Comparison of ENCODE assay signal across 8 mouse cellular contexts in the genomic region with DNA sequence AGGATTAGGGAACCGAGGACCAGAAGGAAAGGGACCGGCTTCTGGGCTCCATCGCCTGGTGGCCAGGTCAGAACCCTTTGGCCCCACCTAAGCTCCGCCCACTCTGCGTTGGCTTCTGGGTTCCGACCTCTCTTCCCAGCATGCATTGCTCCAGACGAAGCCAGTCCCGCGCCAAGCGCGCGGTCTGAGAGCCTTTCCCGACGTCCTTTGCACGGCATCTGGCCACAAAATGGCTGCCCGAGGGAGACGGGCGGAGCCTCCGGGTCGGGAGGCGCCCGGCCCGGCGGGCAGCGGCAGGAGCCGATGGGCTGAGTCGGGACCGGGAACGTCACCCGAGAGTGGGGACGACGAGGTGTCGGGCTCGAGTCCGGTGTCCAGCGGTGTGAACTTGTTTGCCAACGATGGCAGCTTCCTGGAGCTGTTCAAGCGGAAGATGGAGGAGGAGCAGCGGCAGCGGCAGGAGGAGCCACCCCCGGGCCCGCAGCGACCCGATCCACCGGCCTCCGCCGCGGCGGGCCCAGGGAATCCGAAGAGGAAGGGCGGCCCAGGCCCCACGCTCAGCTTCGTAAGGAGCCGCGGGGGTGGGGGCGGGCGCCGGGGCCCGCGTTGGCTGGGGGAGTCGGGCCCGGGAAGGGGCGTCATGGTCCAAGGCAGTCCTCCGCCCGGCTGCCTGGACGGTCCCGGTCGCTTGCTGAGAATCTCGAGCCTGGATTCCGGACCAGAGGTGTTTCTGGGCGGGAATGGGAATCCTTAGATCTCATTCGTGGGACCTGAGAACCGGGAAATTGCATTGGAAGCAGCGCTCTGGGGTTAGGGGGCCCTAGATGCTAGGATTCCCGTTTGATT. TPM values are rescaled to one million over a fixed set of nuclear protein-coding genes. Genes with fewer than 3 reads are reported as not detected.
DNase-seq lines count a peak whose midpoint lies in the region; ATAC-seq and TF ChIP-seq lines count a peak whose summit lies in the region.

Gene Trir, plus strand, starts transcription at position 154 of the 846 bp plus-strand sequence.

- peak within 1 kb of the TSS; percentile 100 for H3K9ac ChIP-seq in embryonic facial prominence, embryonic 15.5 days
- H3K9ac ChIP-seq in kidney, embryonic 14.5 days (ENCODE audit: low read depth, low read length), result peak within 1 kb of the TSS; percentile 100
- H3K9ac ChIP-seq in limb, embryonic 15.5 days, result peak within 1 kb of the TSS; percentile 97

- H3K27ac ChIP-seq in bone marrow, adult 2 months (ENCODE audit: control insufficient read depth, insufficient read depth, low read depth, low read length, poor library complexity), result peak within 1 kb of the TSS; percentile 98
- peak within 1 kb of the TSS; percentile 92 for H3K27ac ChIP-seq in embryonic facial prominence, embryonic 15.5 days (replicated peaks)
- H3K27ac ChIP-seq in kidney, embryonic 14.5 days (ENCODE audit: low read depth, low read length), result peak within 1 kb of the TSS; percentile 95
- H3K27ac ChIP-seq in limb, embryonic 15.5 days, result peak within 1 kb of the TSS; percentile 92

- H3K9me3 ChIP-seq in embryonic facial prominence, embryonic 15.5 days (replicated peaks), result no peaks in the 10 kb centered on the region
- no peaks in the 10 kb centered on the region for H3K9me3 ChIP-seq in kidney, embryonic 14.5 days (ENCODE audit: control insufficient read depth, low read length)
- no peaks in the 10 kb centered on the region for H3K9me3 ChIP-seq in limb, embryonic 15.5 days

- H3K4me1 ChIP-seq in bone marrow, adult 2 months (ENCODE audit: control insufficient read depth, insufficient read depth, low read length), result peaks cover 4% of the 10 kb centered on the region
- peaks cover 36% of the 10 kb centered on the region for H3K4me1 ChIP-seq in embryonic facial prominence, embryonic 15.5 days
- peaks cover 24% of the 10 kb centered on the region for H3K4me1 ChIP-seq in kidney, embryonic 14.5 days (ENCODE audit: control insufficient read depth, insufficient read depth, low read length)
- peaks cover 38% of the 10 kb centered on the region for H3K4me1 ChIP-seq in limb, embryonic 15.5 days

- peak; percentile 99 for TF ChIP-seq POLR2A in bone marrow, adult 2 months (IDR thresholded peaks at IDR 0.05; ENCODE audit: borderline replicate concordance, control insufficient read depth, low read depth, low read length)

- WGBS in bone marrow, adult 2 months, result under 1% methylated on average over 75 of the region's 75 CpGs
- WGBS in embryonic facial prominence, embryonic 15.5 days, result under 1% methylated on average over 73 of the region's 75 CpGs
- WGBS in kidney, embryonic 14.5 days, result under 1% methylated on average over 75 of the region's 75 CpGs
- under 1% methylated on average over 62 of the region's 75 CpGs for WGBS in limb, embryonic 15.5 days

- H3K27me3 ChIP-seq in embryonic facial prominence, embryonic 15.5 days, result no peaks in the 10 kb centered on the region
- H3K27me3 ChIP-seq in kidney, embryonic 14.5 days (ENCODE audit: control insufficient read depth, insufficient read depth, low read length), result no peaks in the 10 kb centered on the region
- H3K27me3 ChIP-seq in limb, embryonic 15.5 days, result no peaks in the 10 kb centered on the region

- peak within 1 kb of the TSS; percentile 88 for H3K4me2 ChIP-seq in embryonic facial prominence, embryonic 15.5 days (replicated peaks)
- peak within 1 kb of the TSS; percentile 94 for H3K4me2 ChIP-seq in kidney, embryonic 14.5 days (replicated peaks; ENCODE audit: low read depth, low read length)
- H3K4me2 ChIP-seq in limb, embryonic 15.5 days, result peak within 1 kb of the TSS; percentile 88

- peak; percentile 86 for ATAC-seq in embryonic facial prominence, embryonic 15.5 days (ENCODE audit: insufficient number of reproducible peaks, low FRiP score, low TSS enrichment, low read depth)
- peak; percentile 85 for ATAC-seq in kidney, embryonic 14.5 days (ENCODE audit: low FRiP score, low TSS enrichment)
- ATAC-seq in limb, embryonic 15.5 days (ENCODE audit: insufficient number of reproducible peaks, low FRiP score, low TSS enrichment, low read depth), result peak; percentile 79

- H3K36me3 ChIP-seq in embryonic facial prominence, embryonic 15.5 days, result peaks cover 46% of the 10 kb centered on the region
- H3K36me3 ChIP-seq in kidney, embryonic 14.5 days (ENCODE audit: control insufficient read depth, insufficient read depth, low read length), result peaks cover 46% of the 10 kb centered on the region
- H3K36me3 ChIP-seq in limb, embryonic 15.5 days, result peaks cover 50% of the 10 kb centered on the region

- TF ChIP-seq CTCF in bone marrow, adult 2 months (IDR thresholded peaks at IDR 0.05; ENCODE audit: control insufficient read depth, insufficient read depth, low read length), result peak; percentile 24; the same call in 1 of the 2 replicates

- DNase-seq in 416B (ENCODE audit: low read depth), result peak; percentile 97
- DNase-seq in heart, adult 9 months (ENCODE audit: low spot score in 2 of 2), result peak; percentile 97 to 98
- DNase-seq in monocyte, adult 2 months (ENCODE audit: low read depth in 1 of 2, low spot score in 2 of 2), result peak; percentile 91 to 96
- DNase-seq in spleen, postnatal 36 days (ENCODE audit: low spot score in 2 of 2), result peak; percentile 97 to 98

- peak within 1 kb of the TSS; percentile 97 for H3K4me3 ChIP-seq in bone marrow, adult 2 months (replicated peaks; ENCODE audit: control insufficient read depth, low read depth, low read length)
- H3K4me3 ChIP-seq in embryonic facial prominence, embryonic 15.5 days (replicated peaks), result peak within 1 kb of the TSS; percentile 98
- peak within 1 kb of the TSS; percentile 100 for H3K4me3 ChIP-seq in kidney, embryonic 14.5 days (ENCODE audit: low read length)
- peak within 1 kb of the TSS; percentile 84 for H3K4me3 ChIP-seq in limb, embryonic 15.5 days

RNA-seq across cellular contexts. Expression of gene Trir, which starts in this region (rescaled TPM):
- 240 and 300 TPM in 2 replicates for polyA plus RNA-seq in bone marrow, adult 2 months (2011; ENCODE audit: insufficient read depth, insufficient read length, low replicate concordance, missing spikeins)
- polyA plus RNA-seq in embryonic facial prominence, embryonic 15.5 days (2015; fragmentation: Nextera tagmentation; extraction: Ambion mirVana), result 114 and 117 TPM in 2 replicates
- polyA plus RNA-seq in kidney, embryonic 14.5 days (2014; fragmentation: Nextera tagmentation; extraction: Ambion mirVana), result 163 and 211 TPM in 2 replicates
- polyA plus RNA-seq in limb, embryonic 15.5 days (2015; fragmentation: Nextera tagmentation; extraction: Ambion mirVana), result 86.7 and 102 TPM in 2 replicates

Comparison
In these comparisons a context has a peak if more than half of its experiments do, and no peak if none do; other contexts are left out.
1. Peak in every context shown above with its lines: DNase-seq, ATAC-seq, H3K4me3 ChIP-seq and H3K27ac ChIP-seq.